Mouse (Mus musculus) naive thymus-derived CD4-positive, alpha-beta T cell, adult 2 months (primary cell): ENCODE results near the gene Olfr312.
"Not testable (repeated sequence)": the region's sequence is repeated elsewhere in the genome, so short reads cannot be mapped to it uniquely, and the experiment has no call there.

Source experiments
- DNase-seq: peaks from one replicate; pipeline ENCODE4 v3.0.0-alpha.2; 2011; ENCODE audit warnings: low read depth

The Olfr312 gene

DNA sequence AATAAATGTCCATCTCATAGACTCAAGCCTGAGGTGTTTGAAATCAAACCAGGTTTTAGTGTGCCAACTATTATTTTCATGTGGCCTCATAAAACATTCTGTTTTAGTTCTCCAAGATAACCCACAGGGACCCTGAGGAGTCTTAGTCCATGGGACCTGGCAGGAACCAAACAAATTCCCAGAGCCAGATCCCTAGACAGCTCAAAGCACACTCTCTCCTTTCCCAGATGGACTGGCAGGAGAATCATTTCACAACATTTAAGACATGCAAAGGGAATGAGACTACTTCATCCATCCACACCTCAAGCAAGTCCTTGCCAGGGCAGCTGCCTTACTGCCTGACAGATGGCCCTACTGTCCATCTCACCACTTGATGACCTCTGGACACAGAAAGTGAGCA is at the start of gene Olfr312:
TSS of gene Olfr312 (plus strand) at position 301 of the 400 bp plus-strand sequence.
- not testable (repeated sequence) for DNase-seq

DNA sequence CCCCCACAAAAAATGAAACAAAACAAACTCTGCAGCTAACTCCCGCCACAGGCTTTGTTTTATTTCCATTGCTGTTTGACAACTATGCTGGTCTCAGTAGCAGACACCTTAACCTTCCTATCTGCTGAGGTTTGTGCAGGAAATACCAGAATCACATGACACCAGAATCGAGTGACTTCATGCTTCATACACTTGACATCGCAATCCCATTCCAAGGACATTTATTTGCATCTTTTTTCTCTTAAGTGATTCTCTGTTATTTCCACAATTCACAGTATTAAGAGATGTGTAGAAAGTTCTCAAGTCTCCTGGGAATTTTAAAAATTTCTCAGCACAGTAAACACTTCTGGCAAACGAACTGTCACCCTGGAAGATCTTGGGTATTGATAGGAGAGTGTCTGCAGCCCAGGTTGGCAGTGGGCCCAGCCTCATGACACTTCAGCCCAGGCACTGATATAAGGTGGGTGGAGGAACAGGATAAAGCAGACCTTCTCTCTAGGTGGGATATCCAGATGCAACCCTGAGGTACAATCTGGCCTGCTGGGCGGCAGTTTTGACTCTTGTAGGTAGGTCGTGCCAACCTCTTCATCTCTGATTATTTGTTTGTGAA is 46.5 kb upstream of the Olfr312 start, which contains the start of gene Olfr314:
TSS of gene Olfr314 (plus strand) at position 473 of the 610 bp plus-strand sequence.
- no peak for DNase-seq

DNA sequence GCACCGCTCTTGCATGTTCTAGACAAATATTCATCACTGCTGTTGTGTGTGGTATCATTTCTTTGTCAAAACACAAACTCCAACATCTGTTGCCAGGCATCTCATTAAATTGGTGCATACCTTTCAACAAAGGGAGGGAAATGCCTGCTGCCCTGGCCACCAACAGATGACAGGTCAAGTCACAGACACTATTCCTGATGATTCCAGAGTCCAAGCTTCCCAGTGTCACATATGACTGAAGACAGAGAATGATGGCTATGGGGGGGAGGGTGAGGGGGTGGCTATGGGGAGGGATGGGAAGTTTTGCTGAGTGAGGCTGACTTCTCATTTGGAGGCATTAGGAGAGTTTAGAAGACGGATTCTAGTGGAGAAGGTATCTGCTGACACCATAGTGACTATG is 44.9 kb upstream of the Olfr312 start:
- no peak for DNase-seq

DNA sequence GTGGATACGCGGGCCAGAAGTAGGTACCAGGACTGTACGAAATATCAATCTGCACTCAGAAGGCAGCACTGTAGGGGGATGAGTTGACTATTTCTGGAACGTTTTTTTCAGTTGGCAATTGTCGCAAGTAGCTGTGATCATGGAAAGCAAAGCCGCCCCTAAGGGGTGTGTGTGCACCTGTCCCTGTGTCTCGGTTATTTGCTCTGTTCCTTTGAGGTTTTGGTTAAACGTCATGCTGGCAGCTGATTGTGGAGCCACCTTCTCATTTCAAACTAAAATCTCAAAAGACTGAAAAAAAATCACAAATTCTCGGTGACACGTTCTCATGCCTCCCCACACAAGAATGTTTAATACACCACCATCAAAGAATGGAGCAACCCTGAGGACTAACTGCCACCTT is 41.4 kb upstream of the Olfr312 start:
- peak; percentile 59 for DNase-seq

DNA sequence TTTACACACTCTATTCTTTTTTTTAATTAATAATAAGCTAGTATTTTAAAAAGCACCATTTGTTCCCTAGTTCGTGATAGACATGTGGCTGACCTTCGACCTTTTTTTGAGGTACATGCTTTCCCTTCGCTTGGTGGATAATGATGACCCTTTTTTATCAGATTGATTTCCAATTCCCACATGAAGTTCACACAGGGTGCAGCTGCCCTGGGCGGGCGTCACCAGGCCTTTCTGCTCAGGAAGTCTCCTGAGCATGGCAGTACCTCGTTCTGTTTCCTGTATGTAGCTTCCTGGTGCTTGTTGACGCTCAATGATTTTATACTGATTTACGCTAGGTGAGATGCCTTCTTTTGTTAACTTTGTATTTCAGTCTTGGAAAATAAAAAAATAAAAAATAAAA is 40.7 kb upstream of the Olfr312 start:
- peak; percentile 54 for DNase-seq

DNA sequence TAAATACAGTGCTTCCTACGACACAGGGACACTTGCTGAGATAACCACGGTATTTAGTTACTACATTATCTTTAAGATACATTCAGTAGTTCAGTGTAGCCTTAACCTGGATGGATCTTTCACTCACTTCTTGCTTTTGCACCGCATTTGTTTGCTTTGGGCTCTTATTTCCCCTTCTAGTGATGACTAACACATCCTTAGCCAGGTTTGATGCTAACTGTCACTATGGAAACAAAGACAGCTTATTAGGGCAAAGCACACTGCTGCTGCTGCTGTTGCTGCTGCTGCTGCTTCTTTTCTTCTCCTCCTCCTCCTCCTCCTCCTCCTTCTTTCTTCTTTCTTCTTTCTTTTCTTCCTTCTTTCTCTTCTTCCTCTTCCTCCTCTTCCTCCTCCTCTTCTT is 39.5 kb upstream of the Olfr312 start:
- peak; percentile 30 for DNase-seq

DNA sequence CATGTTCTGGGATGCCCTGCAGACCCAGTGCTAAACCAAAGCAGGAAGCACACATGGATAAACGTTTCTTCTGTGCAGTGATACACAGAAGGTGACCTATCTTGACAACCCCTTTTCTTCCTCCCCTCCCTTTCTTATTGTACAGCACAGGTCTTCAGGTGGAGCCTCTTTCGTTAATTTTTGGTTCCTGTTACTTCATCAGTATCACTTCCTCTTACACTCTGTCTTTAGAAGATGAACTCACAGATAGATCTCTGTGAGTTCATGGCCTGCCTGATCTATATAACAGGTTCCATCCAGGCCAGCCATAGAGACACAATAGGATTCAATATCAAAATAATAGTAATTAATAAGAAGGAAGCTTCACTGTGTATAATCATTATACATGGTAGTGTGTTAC is 39.0 kb upstream of the Olfr312 start:
- DNase-seq: no peak

DNA sequence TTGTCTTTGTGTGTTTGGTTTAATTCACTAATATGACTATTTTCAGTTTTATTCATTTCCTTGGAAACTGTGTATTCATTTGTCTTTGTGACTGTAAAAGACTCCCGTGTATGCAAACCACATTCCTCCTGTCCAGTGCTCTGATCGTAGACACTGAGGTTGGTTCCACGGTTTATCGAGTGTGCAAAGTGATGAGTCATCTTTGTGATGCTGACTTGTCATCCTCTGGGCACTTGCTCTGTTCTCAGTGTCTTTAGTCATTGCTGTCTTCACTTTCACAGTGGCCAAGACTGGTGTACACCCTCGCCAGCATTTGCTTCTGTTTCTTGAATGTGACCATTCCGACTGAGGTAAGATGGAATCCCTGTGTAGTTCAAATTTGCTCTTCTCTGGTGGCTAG is 38.4 kb upstream of the Olfr312 start:
- no peak for DNase-seq

DNA sequence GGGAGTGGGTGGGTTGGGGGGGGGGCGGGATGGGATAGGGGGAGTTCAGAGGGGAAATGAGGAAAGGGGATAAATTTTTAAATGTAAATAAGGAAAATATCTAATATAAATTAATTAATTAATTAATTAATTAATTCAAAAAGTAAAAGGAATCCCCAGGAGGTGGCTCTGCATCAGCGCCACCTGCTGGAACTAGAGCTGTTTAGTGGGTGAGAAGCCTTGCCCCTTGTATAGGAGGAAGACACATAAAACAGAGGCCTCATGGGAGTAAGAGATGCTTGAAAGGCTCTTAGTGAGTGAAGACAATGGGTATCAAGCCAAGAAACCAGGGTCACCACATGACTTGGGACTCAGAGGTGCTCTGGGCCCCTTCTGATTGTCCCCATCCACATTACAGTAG is 33.2 kb upstream of the Olfr312 start:
- no peak for DNase-seq

DNA sequence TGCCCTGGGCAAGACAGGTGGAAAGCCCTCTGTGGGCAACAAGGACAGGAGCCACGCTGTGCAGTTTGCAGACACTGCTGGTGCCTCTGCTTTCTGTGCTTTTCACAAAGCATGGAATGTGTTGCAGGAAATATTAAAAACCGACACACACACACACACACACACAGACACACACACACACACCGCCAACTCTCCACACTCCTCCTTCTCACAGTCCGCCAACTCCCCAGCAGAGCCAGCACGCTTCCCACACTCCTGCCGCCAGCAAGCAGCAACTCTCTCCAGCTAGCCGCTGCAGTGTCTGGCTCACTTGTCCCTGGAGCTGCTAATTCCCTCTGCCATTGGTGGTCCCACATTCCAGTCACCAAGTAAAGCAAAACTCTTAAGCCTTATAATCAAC is 32.2 kb upstream of the Olfr312 start:
- DNase-seq: no peak

DNA sequence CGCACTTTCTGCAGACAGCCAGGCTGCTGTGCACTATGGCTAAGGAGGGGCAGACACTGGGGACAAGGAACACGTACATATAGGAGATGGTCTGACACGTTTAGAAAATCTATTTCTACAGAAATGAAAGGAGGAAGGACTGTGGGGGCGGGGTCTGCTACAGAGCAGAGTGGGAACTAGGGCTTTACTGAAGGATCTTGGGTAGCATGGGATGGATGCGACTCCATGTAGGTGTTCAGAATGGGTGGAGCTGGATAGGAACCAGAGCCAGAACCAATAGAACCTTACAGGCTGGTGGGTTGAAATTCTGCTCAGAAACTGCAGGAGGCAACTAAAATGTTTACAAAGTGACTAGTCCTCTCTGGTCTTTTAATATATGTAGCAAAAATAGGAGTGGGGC is 29.3 kb upstream of the Olfr312 start:
- DNase-seq: no peak

DNA sequence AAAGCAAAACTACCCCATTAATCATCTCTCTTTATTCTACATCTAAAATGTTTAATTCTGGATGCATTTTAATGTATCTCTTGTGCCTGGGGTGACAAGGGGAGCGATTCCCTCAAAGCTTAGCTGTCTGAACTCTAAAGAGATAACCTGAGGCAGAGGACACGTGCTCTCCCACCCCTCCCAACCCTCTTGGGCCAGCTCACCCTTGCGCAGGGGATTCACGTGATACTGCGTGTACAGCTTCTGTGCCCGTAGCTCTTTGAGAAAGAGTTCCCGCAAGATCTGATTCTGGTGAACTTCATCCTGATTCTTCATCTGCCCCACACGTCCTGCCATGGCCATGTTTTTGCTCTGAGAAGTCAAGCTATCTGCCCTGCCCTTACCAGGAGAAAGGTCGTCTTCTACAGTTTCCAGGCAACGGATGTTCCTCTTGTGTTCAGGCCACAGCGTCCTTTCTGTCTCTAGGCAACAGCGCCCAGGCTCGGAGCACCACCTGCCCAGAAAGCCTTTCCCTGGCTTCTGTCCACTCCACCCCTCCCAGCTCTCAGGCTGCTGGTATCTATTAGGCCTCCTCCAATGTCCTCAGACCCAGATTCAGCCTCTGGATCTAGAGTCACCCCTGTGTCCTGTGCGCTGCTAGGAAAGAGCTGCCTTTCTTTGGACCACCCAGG is 27.3 kb upstream of the Olfr312 start, which contains the start of gene Fam183b:
TSS of gene Fam183b (minus strand) at position 403 of the 671 bp plus-strand sequence.
- DNase-seq: no peak

DNA sequence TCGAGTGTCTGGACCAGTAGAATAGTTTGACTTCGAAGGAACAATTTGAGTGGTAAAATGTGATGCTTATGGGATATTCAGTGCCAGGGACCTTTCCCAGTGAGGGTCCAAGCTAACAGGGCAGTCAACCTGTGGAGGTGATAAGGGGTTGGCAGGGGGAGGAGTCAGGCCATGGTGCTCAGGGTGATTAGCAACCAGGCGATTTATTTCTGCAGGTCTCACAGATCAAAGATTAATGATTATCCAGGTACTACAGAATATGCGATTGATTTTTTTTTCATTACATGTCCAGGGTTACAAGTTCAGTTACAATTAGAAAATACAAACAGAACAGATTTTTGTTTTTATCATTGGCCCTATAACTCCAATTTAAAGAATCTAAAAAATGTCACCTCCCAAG is 25.2 kb upstream of the Olfr312 start:
- DNase-seq: no peak

DNA sequence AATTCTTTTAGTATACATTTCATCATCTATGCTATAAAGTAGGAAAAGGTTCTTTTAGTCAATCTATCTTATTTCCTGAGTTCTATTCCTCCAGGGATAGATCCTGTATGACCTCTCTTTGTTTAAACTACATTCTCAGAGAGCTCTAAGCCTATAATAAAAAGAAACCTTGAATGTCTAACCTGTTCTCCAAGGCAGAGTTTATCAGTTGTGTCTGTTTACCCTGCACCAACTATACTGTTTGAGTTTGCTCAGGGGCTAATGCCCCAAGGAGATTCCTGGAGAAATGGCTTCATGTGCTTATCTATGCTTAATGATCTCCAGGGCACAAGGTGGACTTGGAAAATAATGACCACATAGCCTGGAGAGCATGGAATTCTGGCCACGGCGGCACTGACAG is 24.6 kb upstream of the Olfr312 start:
- no peak for DNase-seq

DNA sequence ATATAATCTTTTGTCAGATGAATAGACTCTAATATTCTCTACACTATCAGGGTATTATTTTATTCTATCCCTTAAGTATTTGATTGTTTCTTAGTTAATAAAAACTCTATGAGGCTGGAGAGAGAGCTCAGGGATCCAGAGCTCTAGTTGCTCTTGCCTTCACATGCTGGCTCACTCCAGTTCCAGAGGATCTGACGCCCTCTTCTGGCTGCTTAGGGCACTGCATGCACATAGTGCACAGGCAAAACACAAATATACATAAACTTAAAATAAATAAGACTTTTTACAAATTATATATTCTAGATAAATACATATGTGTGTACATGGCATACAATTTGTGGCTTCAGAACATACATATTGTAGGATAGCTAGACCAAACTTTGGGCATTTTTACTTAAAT is 17.0 kb upstream of the Olfr312 start:
- DNase-seq: no peak

DNA sequence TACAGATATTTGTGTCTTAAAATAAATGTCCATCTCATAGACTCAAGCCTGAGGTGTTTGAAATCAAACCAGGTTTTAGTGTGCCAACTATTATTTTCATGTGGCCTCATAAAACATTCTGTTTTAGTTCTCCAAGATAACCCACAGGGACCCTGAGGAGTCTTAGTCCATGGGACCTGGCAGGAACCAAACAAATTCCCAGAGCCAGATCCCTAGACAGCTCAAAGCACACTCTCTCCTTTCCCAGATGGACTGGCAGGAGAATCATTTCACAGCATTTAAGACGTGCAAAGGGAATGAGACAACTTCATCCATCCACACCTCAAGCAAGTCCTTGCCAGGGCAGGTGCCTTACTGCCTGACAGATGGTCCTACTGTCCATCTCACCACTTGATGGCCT is 14.3 kb upstream of the Olfr312 start, which contains the start of gene Olfr313:
TSS of gene Olfr313 (plus strand) at position 301 of the 400 bp plus-strand sequence.
- not testable (repeated sequence) for DNase-seq

DNA sequence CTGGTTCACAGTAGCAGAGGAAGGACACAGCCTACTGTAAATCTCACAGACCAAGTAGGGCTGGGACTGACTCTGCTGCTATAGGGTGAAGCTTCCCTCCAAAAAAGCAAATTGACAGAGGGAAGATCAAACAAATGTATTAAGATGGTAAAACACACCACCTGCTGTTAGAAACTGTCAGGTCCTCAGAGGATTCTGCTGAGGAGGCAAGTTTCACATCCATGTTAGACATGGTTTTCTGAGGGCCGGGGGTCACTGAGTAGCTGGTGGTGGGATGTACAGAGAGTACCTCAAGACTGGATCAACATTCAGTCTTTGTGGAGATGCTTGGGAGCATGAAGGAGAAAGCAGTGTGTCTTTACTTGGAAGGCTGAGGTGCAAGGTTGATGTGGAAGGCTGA is 13.4 kb upstream of the Olfr312 start:
- no peak for DNase-seq

DNA sequence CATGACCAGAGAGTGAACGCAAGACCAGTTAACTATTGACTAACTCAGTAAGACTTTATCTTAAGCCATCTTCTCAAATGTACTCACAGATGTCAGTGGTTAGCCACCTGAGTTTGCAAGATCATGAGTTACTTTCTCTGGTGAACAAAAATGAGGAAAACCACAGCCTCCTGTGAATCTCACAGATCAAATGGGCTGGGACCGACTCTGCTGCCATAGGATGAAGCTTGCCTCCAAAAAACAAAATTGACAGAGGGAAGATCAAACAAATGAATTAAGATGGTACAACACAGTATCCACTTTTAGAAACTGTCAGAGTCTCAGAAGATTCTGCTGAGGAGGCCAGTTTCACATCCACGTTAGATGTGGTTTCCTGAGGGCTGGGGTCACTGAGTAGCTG is 727 bp downstream of the Olfr312 start:
- DNase-seq: no peak

DNA sequence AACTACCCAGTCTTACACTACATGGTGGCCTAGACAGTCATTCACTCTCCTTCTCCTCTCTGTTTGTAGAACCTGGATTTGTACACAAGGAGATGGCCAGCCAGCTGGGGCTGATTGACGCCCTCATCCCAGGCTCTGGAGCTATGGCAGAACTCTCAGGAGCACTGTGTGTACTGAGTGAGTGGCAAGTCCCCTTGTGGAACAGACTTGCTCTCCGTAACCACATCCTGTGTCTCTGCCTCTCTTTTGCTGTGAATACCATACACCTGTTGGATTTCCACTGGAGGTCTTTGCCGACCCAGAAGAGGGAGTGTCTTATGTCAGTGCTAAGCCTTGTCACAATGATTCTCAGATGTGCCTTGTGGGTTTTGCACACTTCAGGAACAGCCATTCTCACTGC is 3.5 kb downstream of the Olfr312 start:
- DNase-seq: peak; percentile 37

DNA sequence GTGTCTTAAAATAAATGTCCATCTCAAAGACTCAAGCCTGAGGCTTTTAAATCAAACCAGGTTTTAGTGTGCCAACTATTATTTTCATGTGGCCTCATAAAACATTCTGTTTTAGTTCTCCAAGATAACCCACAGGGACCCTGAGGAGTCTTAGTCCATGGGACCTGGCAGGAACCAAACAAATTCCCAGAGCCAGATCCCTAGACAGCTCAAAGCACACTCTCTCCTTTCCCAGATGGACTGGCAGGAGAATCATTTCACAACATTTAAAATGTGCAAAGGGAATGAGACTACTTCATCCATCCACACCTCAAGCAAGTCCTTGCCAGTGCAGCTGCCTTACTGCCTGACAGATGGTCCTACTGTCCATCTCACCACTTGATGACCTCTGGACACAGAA is 9.9 kb downstream of the Olfr312 start, which contains the start of gene Olfr311:
TSS of gene Olfr311 (plus strand) at position 301 of the 400 bp plus-strand sequence.
- DNase-seq: not testable (repeated sequence)

DNA sequence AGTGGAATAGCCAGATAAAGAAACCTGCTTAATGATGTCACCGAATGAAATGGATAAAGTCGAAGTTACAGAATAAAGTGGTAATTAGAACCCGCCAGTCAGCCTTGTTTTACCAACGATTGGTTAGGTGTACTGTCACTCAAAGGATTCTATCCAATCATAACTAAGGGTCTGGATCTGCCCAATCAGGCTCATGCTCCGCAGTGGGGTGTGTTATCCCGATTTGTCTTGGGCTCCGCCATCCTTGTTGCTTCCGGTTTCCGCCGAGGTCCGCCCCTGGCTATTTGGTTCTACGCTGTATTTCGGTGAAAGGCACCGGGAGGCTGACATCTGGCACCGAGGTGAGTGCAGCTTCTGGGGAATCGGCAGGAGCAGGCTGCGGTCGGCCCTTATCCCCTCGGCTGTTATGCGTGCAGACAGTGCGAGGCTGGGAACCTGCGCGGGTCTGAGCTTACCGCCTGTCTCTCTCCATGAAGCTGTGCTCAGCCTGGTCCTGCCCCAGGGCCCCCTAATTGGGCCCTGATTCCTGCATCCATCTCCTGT is 18.0 kb downstream of the Olfr312 start, which contains the start of gene Gm12258:
TSS of gene Gm12258 (plus strand) at position 240 of the 543 bp plus-strand sequence.
- DNase-seq: peak; percentile 99

DNA sequence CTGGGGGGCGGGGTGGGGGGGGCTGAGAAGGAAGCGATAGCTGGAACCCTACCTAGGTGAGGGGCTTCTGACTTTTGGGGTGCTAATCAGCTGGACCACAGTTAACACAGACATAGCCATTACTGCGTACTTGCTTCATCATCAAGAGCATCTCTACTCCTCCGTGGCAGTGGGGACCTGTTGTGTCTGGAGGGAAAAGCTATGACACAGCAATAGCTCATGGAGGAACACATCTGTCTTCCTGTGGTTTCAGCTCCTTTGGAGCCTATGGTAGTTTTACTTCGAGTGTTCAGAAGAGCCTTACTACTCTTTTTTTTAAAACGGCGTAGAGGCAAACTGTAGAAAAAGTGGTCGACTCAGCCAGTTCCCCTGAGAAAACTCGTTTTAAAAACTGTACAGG is 18.6 kb downstream of the Olfr312 start:
- no peak for DNase-seq

DNA sequence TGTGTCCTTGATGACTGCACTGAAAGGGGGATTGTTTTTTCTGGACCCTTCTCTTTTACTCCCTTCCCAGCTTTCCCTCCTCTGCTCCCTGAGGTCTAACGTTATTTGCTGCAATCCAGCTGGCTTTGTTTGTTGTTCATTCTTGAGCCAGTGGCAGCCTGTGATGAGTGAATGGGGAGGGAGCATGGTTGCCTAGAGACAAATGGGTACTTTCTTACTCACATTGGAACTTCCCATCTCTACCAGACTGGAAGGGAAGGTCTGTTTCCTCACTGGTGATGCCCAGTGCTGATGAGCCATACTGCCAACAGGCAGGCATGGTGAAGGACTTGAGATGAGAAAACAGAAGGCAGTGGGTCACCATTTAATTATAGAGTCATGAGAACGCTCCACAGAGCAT is 20.7 kb downstream of the Olfr312 start:
- DNase-seq: no peak
